Mouse (Mus musculus) hindbrain, embryonic 11.5 days (tissue): ENCODE results near the gene Diras1. TPM values are rescaled to one million over a fixed set of nuclear protein-coding genes. Genes with fewer than 3 reads are reported as not detected.
"Not testable (repeated sequence)": the region's sequence is repeated elsewhere in the genome, so short reads cannot be mapped to it uniquely, and the experiment has no call there.

ENCODE experiments used
- ATAC-seq: fragments of 200-750 bp; cut with Nextera tagmentation; 2 replicates; pipeline ENCODE4 v1.8.0; 2017; ENCODE audit warnings: mild to moderate bottlenecking, moderate TSS enrichment, moderate library complexity; ENCODE audit not compliant: low FRiP score
- DNase-seq: peaks from one replicate; pipeline ENCODE4 v3.0.0-alpha.2; 2015; ENCODE audit warnings: low spot score
- H3K27ac ChIP-seq: fragments of 300-500 bp; sonication (generic); 2 replicates; pipeline ENCODE4 v1.5.1; 2014; ENCODE audit warnings: mild to moderate bottlenecking, low read depth, low read length
- H3K27me3 ChIP-seq: fragments of 300-500 bp; sonication (generic); 2 replicates; pipeline ENCODE4 v1.6.1; 2014; ENCODE audit warnings: mild to moderate bottlenecking, low read length, moderate library complexity, mixed read lengths; ENCODE audit not compliant: control insufficient read depth, insufficient read depth
- H3K36me3 ChIP-seq: fragments of 300-500 bp; sonication (generic); 2 replicates; pipeline ENCODE4 v1.6.1; 2014; ENCODE audit warnings: mild to moderate bottlenecking, low read length, moderate library complexity, mixed read lengths; ENCODE audit not compliant: control insufficient read depth, insufficient read depth
- H3K4me1 ChIP-seq: fragments of 300-500 bp; sonication (generic); replicated peaks from 2 replicates; pipeline ENCODE4 v1.6.1; 2014; ENCODE audit warnings: low read length, mixed read lengths; ENCODE audit not compliant: control insufficient read depth, insufficient read depth
- H3K4me2 ChIP-seq: fragments of 300-500 bp; sonication (generic); replicated peaks from 2 replicates; pipeline ENCODE4 v1.6.1; 2014; ENCODE audit warnings: mild to moderate bottlenecking, low read depth, low read length
- H3K4me3 ChIP-seq: fragments of 300-500 bp; sonication (generic); 2 replicates; pipeline ENCODE4 v1.5.1; 2014; ENCODE audit warnings: low read depth, low read length
- H3K9ac ChIP-seq: fragments of 300-500 bp; sonication (generic); 2 replicates; pipeline ENCODE4 v1.6.1; 2014; ENCODE audit warnings: low read depth, low read length
- H3K9me3 ChIP-seq: fragments of 300-500 bp; sonication (generic); 2 replicates; pipeline ENCODE4 v1.6.1; 2016; ENCODE audit warnings: low read length; ENCODE audit not compliant: control insufficient read depth
- WGBS: fragments of 180-500 bp; shearing (Covaris S2); extraction: QIAGEN DNeasy Blood & Tissue Kit; methylation state at CpG from one replicate; pipeline ENCODE4 v1.1.7; 2014; 5-methylcytosine and 5-hydroxymethylcytosine counted together
- polyA plus RNA-seq: library from polyadenylated mRNA; unstranded; fragments of >200 nt; fragmentation: Nextera tagmentation; extraction: Ambion mirVana; gene quantifications from 2 replicates; pipeline ENCODE4 v1.2.1, GENCODE M21; 2014

Diras1 gene
- polyA plus RNA-seq, 1 experiment from 2014 or later, result 3.4 TPM

DNA sequence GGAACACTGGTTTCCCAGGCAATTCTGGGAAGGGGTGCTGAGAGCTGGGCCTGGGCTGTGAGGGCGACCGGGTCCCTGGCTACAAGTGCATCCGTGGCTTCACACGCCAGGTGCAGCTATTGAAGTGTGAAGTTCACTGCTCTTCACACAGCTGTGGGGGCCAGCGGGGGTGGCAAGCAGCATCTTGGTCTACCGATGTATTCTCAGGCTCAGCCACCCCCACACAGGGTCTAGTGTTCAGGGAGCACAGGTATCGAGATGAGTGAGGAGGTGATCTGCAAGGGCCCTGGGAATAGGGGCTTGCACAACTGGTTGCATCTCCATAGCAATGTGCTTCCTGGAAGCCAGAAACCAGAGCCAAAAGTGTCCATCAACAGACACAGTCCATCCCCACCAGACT lies 35.1 kb downstream of the Diras1 start:
- ATAC-seq (no peak), DNase-seq (no peak)
- Histone ChIP-seq H3K4me2 (no peak overlapping the region), H3K27ac (no peak overlapping the region), H3K4me3 (no peak overlapping the region), H3K9me3 (no peaks in the 10 kb centered on the region), H3K36me3 (no peaks in the 10 kb centered on the region), H3K27me3 (peaks cover 20% of the 10 kb centered on the region), H3K4me1 (peaks cover 4% of the 10 kb centered on the region; the same call in 1 of the 2 replicates), H3K9ac (no peak overlapping the region)
- 70% methylated on average over 7 of the region's 7 CpGs for WGBS

DNA sequence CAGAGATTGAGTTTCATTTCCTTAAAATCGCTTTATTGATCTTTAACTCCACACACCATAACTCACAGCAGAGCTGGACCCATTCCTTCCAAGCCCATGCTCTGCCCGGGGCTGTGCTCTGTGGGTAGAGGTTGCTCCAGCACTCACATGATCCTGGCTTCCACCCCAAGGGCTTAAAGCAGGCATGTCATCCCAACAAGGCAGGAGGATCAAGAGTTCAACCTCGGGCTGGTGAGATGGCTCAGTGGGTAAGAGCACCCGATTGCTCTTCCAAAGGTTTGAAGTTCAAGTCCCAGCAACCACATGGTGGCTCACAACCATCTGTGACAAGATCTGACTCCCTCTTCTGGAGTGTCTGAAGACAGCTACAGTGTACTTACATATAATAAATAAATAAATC lies 35.6 kb downstream of the Diras1 start:
- H3K27ac ChIP-seq, DNase-seq, ATAC-seq, H3K9ac ChIP-seq, H3K36me3 ChIP-seq, H3K4me3 ChIP-seq, H3K4me2 ChIP-seq, H3K4me1 ChIP-seq, H3K9me3 ChIP-seq: not testable (repeated sequence)
- peaks cover 24% of the 10 kb centered on the region for H3K27me3 ChIP-seq
- 67% methylated on average over 4 of the region's 4 CpGs for WGBS

DNA sequence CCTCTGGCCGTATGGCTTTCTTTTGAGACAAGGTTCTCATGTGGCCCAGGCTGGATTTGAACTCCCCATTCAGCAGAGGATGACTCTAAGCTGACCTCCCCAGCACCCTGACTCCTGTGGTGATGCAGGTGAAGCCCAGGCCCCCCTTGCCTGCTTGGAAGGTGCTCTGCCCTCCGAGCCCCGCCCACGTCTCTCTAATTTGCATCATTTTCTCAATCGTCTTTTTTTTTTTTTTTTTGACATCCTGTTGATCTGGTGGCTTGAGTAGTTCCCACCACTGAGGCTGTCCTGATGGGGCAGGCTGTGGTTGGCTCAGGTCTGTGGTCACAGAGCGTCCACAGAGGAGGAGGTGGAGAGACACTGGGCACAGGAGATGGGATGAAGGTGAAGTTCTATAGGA lies 36.0 kb downstream of the Diras1 start:
- no peak for DNase-seq
- H3K4me2 ChIP-seq, result no peak overlapping the region
- no peak overlapping the region for H3K27ac ChIP-seq
- 72% methylated on average over 6 of the region's 6 CpGs for WGBS
- H3K36me3 ChIP-seq, result no peaks in the 10 kb centered on the region
- H3K9me3 ChIP-seq, result no peaks in the 10 kb centered on the region
- H3K4me1 ChIP-seq, result peaks cover 5% of the 10 kb centered on the region; the same call in 1 of the 2 replicates
- no peak for ATAC-seq
- peaks cover 27% of the 10 kb centered on the region for H3K27me3 ChIP-seq
- H3K4me3 ChIP-seq, result no peak overlapping the region
- H3K9ac ChIP-seq, result no peak overlapping the region

DNA sequence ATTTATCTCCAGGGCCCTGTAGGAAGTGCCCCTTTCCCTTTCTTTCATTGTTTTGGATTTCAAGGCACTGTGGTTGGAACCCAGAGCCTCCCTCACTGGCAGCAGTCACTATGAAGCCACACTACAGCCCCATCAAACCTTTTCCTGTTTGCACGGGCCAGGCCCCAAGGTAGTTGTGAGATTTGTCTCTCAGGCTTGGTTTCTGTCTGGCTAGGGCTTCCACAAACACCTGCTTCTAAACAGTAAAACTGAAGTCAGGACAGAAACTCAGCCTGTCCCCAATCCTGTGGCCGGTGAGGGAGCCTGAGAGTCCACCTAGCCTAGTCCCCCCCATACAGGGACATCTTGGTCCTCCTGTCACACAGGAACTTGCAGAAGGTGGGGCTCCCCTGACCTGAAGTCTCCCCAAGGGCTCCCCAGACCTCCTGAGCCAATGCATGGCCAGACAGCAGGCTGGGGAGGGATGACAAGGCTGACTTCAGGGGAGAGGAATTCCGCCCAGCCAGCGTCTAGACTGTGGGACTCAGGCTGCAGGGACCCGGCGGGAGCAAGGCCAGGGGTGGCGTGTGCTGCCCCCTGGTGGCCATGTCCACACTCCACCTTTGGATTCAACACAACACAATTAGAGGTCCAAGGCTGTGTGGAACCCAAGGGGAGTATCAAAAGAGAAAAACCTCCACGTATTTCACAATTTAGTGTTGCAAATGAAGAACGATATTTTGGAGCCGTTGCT lies 37.6 kb downstream of the Diras1 start:
- H3K4me3 ChIP-seq, result no peak overlapping the region
- no peak overlapping the region for H3K4me2 ChIP-seq
- H3K27ac ChIP-seq, result no peak overlapping the region
- WGBS, result 10% methylated on average over 10 of the region's 10 CpGs
- ATAC-seq (peak; percentile 82), DNase-seq (peak; percentile 94)
- H3K27me3 ChIP-seq, result peaks cover 28% of the 10 kb centered on the region
- no peak overlapping the region for H3K9ac ChIP-seq
- H3K4me1 ChIP-seq, result peaks cover 5% of the 10 kb centered on the region; the same call in 1 of the 2 replicates
- H3K36me3 ChIP-seq, result no peaks in the 10 kb centered on the region
- H3K9me3 ChIP-seq, result no peaks in the 10 kb centered on the region

DNA sequence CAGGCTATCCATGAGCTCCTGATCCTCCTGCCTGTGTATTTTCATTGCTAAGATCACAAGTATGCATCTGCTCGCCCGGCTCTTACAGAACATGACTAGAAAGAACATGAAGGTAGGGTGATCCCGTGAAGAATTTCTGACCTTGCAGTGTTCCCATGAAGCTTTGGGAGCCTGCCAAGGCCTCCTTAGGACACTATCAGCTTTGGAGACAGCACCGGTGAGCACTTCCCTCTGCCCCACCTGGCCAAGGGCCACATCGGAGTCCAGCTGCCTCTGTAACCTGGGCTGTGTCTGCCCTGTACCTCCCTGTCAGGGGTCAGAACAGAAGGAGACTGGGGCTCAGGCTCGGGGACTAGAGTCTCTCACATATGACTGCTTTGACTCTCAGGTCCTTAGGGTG lies 38.7 kb downstream of the Diras1 start:
- Histone ChIP-seq H3K27ac (no peak overlapping the region), H3K36me3 (no peaks in the 10 kb centered on the region), H3K4me3 (no peak overlapping the region), H3K4me1 (peaks cover 5% of the 10 kb centered on the region; the same call in 1 of the 2 replicates), H3K27me3 (peaks cover 28% of the 10 kb centered on the region), H3K9me3 (no peaks in the 10 kb centered on the region), H3K9ac (no peak overlapping the region), H3K4me2 (no peak overlapping the region)
- WGBS, result 73% methylated on average over 6 of the region's 6 CpGs
- DNase-seq (no peak), ATAC-seq (no peak)

DNA sequence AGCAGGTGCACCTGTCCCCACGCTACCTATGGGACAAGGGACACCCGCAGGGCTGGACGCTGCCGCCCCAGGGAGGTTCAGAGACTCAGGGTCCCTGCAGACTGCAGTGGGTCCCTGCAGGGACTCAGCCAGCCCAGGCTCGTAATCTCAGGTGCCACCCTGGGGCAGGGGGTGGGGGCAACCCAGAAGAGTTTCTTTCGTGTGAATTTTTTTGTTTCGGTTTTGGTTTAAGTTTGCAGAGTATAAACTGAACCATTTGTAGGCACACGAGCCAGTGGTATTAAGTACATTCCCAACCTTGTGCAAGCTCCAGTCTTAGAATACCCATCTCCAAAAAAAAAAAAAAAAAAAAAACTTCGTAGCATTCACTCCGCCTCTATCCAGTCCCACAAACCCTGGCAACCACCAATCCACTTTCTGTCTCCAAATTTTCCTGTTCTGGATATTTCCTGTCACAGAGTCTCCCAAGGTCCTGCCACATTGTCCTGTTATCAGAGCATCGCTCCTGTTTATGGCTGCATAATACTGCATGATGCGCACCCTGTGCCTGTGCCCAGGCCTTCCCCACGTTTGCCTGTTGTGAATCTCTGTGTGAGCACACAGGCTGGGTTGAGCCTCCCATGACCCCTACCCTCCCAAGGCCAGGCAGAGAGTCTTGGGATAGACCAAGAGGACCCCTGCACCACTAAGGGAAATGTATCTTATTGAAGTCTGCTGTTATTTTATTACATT lies 39.3 kb downstream of the Diras1 start:
- WGBS, result 35% methylated on average over 13 of the region's 13 CpGs
- no peak for DNase-seq
- Histone ChIP-seq H3K9me3 (no peaks in the 10 kb centered on the region), H3K4me3 (no peak overlapping the region), H3K4me1 (peaks cover 5% of the 10 kb centered on the region; the same call in 1 of the 2 replicates), H3K36me3 (no peaks in the 10 kb centered on the region), H3K27me3 (peaks cover 28% of the 10 kb centered on the region), H3K27ac (no peak overlapping the region), H3K9ac (no peak overlapping the region), H3K4me2 (peak overlapping the region; percentile 11; the same call in 1 of the 2 replicates)
- ATAC-seq, result no peak

DNA sequence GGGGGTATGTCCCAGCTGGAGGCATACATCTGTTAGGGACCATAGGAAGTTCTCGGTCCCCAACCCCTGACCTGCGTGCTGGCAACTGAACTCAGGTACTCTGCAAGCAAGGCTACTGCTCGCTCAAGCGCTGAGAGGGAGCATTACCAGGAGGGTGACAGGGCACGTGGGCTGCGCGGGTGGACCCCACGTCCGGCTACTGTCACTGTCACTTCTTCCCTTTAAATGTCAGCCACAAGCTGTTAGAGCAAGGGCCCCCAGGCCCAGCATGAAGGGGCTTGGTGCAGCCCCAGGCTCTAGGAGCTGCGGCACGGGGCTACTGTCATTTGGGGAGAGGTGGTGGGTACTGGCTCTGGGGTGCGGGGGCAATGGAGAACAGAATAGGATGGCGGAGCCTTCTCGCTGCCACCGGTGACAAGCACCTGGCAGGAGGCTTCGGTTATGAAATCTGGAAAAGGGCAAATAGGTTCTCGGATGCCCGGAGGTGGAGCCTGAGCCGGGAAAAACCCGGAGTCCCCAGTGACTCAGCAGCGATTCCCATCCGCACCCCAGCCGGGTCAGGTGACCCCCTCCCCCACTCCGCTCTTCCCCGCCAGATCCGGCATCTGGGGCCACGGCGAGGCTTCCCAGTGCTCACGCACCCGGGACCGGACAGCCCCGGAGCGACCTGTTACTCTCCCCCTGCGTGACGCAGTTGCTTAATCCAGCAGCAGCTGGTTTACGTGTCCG lies 40.1 kb downstream of the Diras1 start:
- no peak overlapping the region for H3K9ac ChIP-seq
- no peak overlapping the region for H3K4me3 ChIP-seq
- ATAC-seq (no peak), DNase-seq (no peak)
- H3K36me3 ChIP-seq, result no peaks in the 10 kb centered on the region
- peaks cover 28% of the 10 kb centered on the region for H3K27me3 ChIP-seq
- no peaks in the 10 kb centered on the region for H3K9me3 ChIP-seq
- no peak overlapping the region for H3K27ac ChIP-seq
- WGBS, result 13% methylated on average over 37 of the region's 37 CpGs
- peaks cover 5% of the 10 kb centered on the region; the same call in 1 of the 2 replicates for H3K4me1 ChIP-seq
- peak overlapping the region; percentile 11; the same call in 1 of the 2 replicates for H3K4me2 ChIP-seq

DNA sequence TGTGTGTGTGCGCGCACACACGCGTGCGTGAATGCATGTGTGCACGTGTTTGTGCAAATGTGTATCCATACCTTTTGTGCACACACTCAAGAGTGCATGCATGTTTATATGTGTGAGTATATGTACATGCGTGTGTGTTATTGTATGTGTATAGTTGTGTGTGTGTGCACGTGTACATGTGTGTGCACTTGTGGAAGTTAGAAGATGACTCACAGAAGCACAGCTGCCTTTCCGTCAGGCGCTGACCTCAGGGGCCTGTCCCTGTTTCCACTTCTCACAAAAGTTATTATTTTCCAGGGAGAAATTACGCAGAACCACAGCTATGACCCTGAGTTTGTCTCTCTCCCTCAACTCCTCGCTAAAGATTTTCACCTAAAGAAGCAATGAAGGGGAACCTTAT lies 41.2 kb downstream of the Diras1 start:
- no peak overlapping the region for H3K27ac ChIP-seq
- DNase-seq, result no peak
- H3K4me2 ChIP-seq, result no peak overlapping the region
- H3K4me3 ChIP-seq, result no peak overlapping the region
- no peak overlapping the region for H3K9ac ChIP-seq
- no peaks in the 10 kb centered on the region for H3K9me3 ChIP-seq
- no peak for ATAC-seq
- no peaks in the 10 kb centered on the region for H3K36me3 ChIP-seq
- 90% methylated on average over 12 of the region's 12 CpGs for WGBS
- H3K4me1 ChIP-seq, result peaks cover 5% of the 10 kb centered on the region; the same call in 1 of the 2 replicates
- H3K27me3 ChIP-seq, result peaks cover 28% of the 10 kb centered on the region
